Mouse (Mus musculus) thymus, adult 2 months (tissue): Measurements from ENCODE around the gene C530008M17Rik. TPM values are rescaled to one million over a fixed set of nuclear protein-coding genes. Genes with fewer than 3 reads are reported as not detected.

Experiments
- DNase-seq: peaks from one replicate; pipeline ENCODE4 v3.0.0; 2021
- H3K27ac ChIP-seq: fragments of 200-500 bp; 2 replicates; pipeline ENCODE4 v1.5.1; 2012; ENCODE audit warnings: low read length, control low read depth; ENCODE audit not compliant: control insufficient read depth, insufficient read depth
- H3K27me3 ChIP-seq: fragments of 200-500 bp; 2 replicates; pipeline ENCODE4 v1.6.1; 2012; ENCODE audit warnings: mild to moderate bottlenecking, low read length, moderate library complexity, mixed read lengths; ENCODE audit not compliant: control insufficient read depth, insufficient read depth
- H3K36me3 ChIP-seq: fragments of 200-500 bp; 2 replicates; pipeline ENCODE4 v1.6.1; 2012; ENCODE audit warnings: mild to moderate bottlenecking, low read length, moderate library complexity; ENCODE audit not compliant: control insufficient read depth, insufficient read depth
- H3K4me1 ChIP-seq: fragments of 200-500 bp; replicated peaks from 2 replicates; pipeline ENCODE4 v1.6.1; 2012; ENCODE audit warnings: low read length; ENCODE audit not compliant: control insufficient read depth, insufficient read depth
- H3K4me3 ChIP-seq: fragments of 200-500 bp; 2 replicates; pipeline ENCODE4 v1.5.1; 2012; ENCODE audit warnings: mild to moderate bottlenecking, low read length, control low read depth, moderate library complexity; ENCODE audit not compliant: control insufficient read depth, insufficient read depth
- CTCF ChIP-seq: fragments of 200-500 bp; IDR thresholded peaks from 2 replicates; pipeline ENCODE4 v1.5.1; 2012; ENCODE audit warnings: mild to moderate bottlenecking, control low read depth, low read length, moderate library complexity, borderline replicate concordance; ENCODE audit not compliant: control insufficient read depth, poor library complexity, insufficient read depth; ENCODE audit errors: extremely low read depth
- POLR2A ChIP-seq: fragments of 200-500 bp; IDR thresholded peaks from 2 replicates; pipeline ENCODE4 v1.6.1; 2012; ENCODE audit warnings: mild to moderate bottlenecking, low read length, control low read depth, moderate library complexity; ENCODE audit not compliant: control insufficient read depth, poor library complexity, insufficient read depth; ENCODE audit errors: extremely low read depth
- WGBS: fragments of 180-500 bp; shearing (Covaris S2); methylation state at CpG from one replicate; pipeline ENCODE4 v1.1.7; 2018; 5-methylcytosine and 5-hydroxymethylcytosine counted together
- polyA plus RNA-seq: library from polyadenylated mRNA; depleted of rRNA; stranded (reverse); fragments of >200 nt; gene quantifications from 2 replicates; pipeline ENCODE4 v1.2.3, GENCODE M21; 2012

C530008M17Rik gene
- polyA plus RNA-seq, 1 experiment, result 1.3 TPM

GRCm38 (mm10) chr5:76769014-76769413, 112.7 kb downstream of the C530008M17Rik start:
- no peak overlapping the region for H3K27ac ChIP-seq
- H3K4me3 ChIP-seq, result no peak overlapping the region
- no peak for TF ChIP-seq CTCF
- TF ChIP-seq POLR2A, result no peak
- H3K4me1 ChIP-seq, result no peaks in the 10 kb centered on the region
- 82% methylated on average over 3 of the region's 3 CpGs for WGBS
- no peaks in the 10 kb centered on the region for H3K36me3 ChIP-seq
- no peaks in the 10 kb centered on the region for H3K27me3 ChIP-seq
- DNase-seq, result no peak

- no peak for TF ChIP-seq POLR2A
- no peak for TF ChIP-seq CTCF
- Histone ChIP-seq H3K36me3 (no peaks in the 10 kb centered on the region), H3K27me3 (no peaks in the 10 kb centered on the region), H3K27ac (no peak overlapping the region), H3K4me3 (no peak overlapping the region), H3K4me1 (no peaks in the 10 kb centered on the region)
- 93% methylated on average over 15 of the region's 15 CpGs for WGBS
- no peak for DNase-seq
Measured at GRCm38 (mm10) chr5:76769572-76769971, 113.3 kb downstream of the C530008M17Rik start.

- no peak for DNase-seq
- no peaks in the 10 kb centered on the region for H3K4me1 ChIP-seq
- WGBS, result 75% methylated on average over 5 of the region's 5 CpGs
- no peaks in the 10 kb centered on the region for H3K36me3 ChIP-seq
- TF ChIP-seq CTCF, result no peak
- TF ChIP-seq POLR2A, result no peak
- no peaks in the 10 kb centered on the region for H3K27me3 ChIP-seq
- H3K4me3 ChIP-seq, result no peak overlapping the region
- no peak overlapping the region for H3K27ac ChIP-seq
Measured at GRCm38 (mm10) chr5:76771371-76771770, 115.1 kb downstream of the C530008M17Rik start.

GRCm38 (mm10) chr5:76772831-76773230, 116.5 kb downstream of the C530008M17Rik start:
- Histone ChIP-seq H3K27ac (no peak overlapping the region), H3K27me3 (no peaks in the 10 kb centered on the region), H3K36me3 (no peaks in the 10 kb centered on the region), H3K4me3 (no peak overlapping the region), H3K4me1 (no peaks in the 10 kb centered on the region)
- no peak for TF ChIP-seq CTCF
- no peak for TF ChIP-seq POLR2A
- WGBS, result 90% methylated on average over 4 of the region's 4 CpGs
- DNase-seq, result no peak

- Histone ChIP-seq H3K4me1 (no peaks in the 10 kb centered on the region), H3K4me3 (no peak overlapping the region), H3K27me3 (no peaks in the 10 kb centered on the region), H3K27ac (no peak overlapping the region), H3K36me3 (no peaks in the 10 kb centered on the region)
- DNase-seq, result no peak
- 87% methylated on average over 9 of the region's 9 CpGs for WGBS
- TF ChIP-seq CTCF (no peak), POLR2A (no peak)
Measured at GRCm38 (mm10) chr5:76773492-76774158, 117.3 kb downstream of the C530008M17Rik start.

- TF ChIP-seq POLR2A, result no peak
- DNase-seq, result peak; percentile 6
- no peaks in the 10 kb centered on the region for H3K36me3 ChIP-seq
- H3K27me3 ChIP-seq, result no peaks in the 10 kb centered on the region
- peaks cover 5% of the 10 kb centered on the region; the same call in 1 of the 2 replicates for H3K4me1 ChIP-seq
- peak overlapping the region; percentile 4; the same call in 1 of the 2 replicates for H3K4me3 ChIP-seq
- no peak overlapping the region for H3K27ac ChIP-seq
- 4% methylated on average over 14 of the region's 14 CpGs for WGBS
Measured at GRCm38 (mm10) chr5:76779094-76779615, 122.8 kb downstream of the C530008M17Rik start.

DNA sequence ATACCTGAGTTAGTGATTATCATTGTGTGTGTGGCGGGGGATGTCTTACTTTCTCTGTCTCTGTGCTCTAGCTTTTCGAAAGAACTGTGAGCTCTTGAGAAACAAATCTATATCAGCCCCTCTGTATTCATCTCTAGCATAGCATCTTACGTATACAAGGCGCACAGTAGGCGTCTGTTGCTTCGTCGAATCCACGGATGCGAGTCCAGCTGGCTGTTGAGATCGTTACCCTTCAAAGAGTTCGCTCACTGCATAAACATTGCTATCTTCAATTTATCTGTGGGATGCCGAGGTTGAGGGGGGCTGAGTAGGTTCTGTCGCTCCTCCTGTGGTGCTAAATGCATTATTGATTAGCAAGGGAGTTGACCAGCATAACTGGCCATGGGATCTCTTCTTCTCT, 125.6 kb downstream of the C530008M17Rik start:
- no peaks in the 10 kb centered on the region for H3K36me3 ChIP-seq
- peaks cover 5% of the 10 kb centered on the region; the same call in 1 of the 2 replicates for H3K4me1 ChIP-seq
- no peak for TF ChIP-seq POLR2A
- no peak for TF ChIP-seq CTCF
- no peaks in the 10 kb centered on the region for H3K27me3 ChIP-seq
- no peak for DNase-seq
- no peak overlapping the region for H3K4me3 ChIP-seq
- no peak overlapping the region for H3K27ac ChIP-seq
- WGBS, result 94% methylated on average over 13 of the region's 13 CpGs
